In the genomic region with DNA sequence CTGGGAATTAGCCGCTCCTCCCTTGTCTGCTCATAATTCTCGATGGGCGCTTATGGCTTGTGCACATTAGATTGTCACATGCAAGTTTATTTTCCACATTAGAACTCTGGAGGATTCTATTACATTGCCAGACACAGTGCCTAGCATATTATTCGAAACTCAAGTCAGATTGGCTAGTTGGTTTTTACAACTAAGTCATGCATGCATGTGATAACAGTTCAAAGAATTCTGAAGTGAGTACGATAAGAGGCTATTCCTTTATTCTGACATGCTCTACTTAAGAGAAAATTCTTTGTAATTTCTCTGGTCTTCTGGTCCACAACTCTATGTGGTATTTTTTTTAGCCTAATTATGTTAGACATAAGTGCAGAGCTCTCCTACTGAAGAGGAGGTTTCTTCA, we compare ENCODE assay signal across 23 mouse cellular contexts.
DNase-seq lines count a peak whose midpoint lies in the region; ATAC-seq lines count a peak whose summit lies in the region.
"Had no signal": no experiment of that assay in that cellular context is flagged by ENCODE, and none has a peak within 500 bp of the region (broad histone marks: within the 10 kb centered on the region; RNA-seq: fewer than 3 reads in every experiment).

No protein-coding gene starts in this region.

- no peak for DNase-seq in heart, adult 18-20 months
- peak; percentile 19 for DNase-seq in c-Kit-positive CD71-positive TER-119-negative erythroid progenitor cells, embryonic 14.5 days (ENCODE audit: low read depth)
- no peak for DNase-seq in spleen, adult 12 weeks (ENCODE audit: low spot score)
- DNase-seq in hindbrain, embryonic 10.5 days (ENCODE audit: low spot score) = no peak
- no peak for DNase-seq in embryo, embryonic 10 days (ENCODE audit: low spot score)
- DNase-seq: adrenal gland, postnatal 25 days; cerebellum, adult 18-20 months; cerebellum, postnatal 14 days; gastrocnemius, postnatal 10 days; kidney, adult 2 months; kidney, postnatal 10 days; lung, postnatal 10 days; thymus, adult 18-20 months; thymus, postnatal 36 days had no signal

- H3K9ac ChIP-seq in heart, embryonic 13.5 days = no peak overlapping the region
- no peak overlapping the region for H3K9ac ChIP-seq in embryonic facial prominence, embryonic 15.5 days
- H3K9ac ChIP-seq in limb, embryonic 15.5 days = no peak overlapping the region
- H3K9ac ChIP-seq: heart, embryonic 12.5 days; hindbrain, embryonic 13.5 days; liver, embryonic 15.5 days; midbrain, embryonic 12.5 days had no signal

- 76% methylated on average over 5 of the region's 5 CpGs for WGBS in heart, embryonic 13.5 days
- WGBS in embryonic facial prominence, embryonic 15.5 days = 65% methylated on average over 5 of the region's 5 CpGs
- WGBS in limb, embryonic 15.5 days = 55% methylated on average over 5 of the region's 5 CpGs
- 91% methylated on average over 5 of the region's 5 CpGs for WGBS in hindbrain, embryonic 10.5 days

- H3K27ac ChIP-seq in heart, embryonic 13.5 days (replicated peaks) = 0 out of 2 replicates have a peak overlapping the region, but pooled peaks have one; percentile 28
- H3K27ac ChIP-seq in embryonic facial prominence, embryonic 15.5 days (replicated peaks) = 0 out of 2 replicates have a peak overlapping the region, but pooled peaks have one; percentile 34
- H3K27ac ChIP-seq in limb, embryonic 15.5 days = peak overlapping the region; percentile 71
- no peak overlapping the region for H3K27ac ChIP-seq in hindbrain, embryonic 10.5 days
- H3K27ac ChIP-seq: forebrain, embryonic 10.5 days; hindbrain, embryonic 13.5 days; liver, embryonic 15.5 days; midbrain, embryonic 12.5 days had no signal

- peaks cover 22% of the 10 kb centered on the region for H3K4me1 ChIP-seq in heart, embryonic 13.5 days
- H3K4me1 ChIP-seq in embryonic facial prominence, embryonic 15.5 days = peaks cover 13% of the 10 kb centered on the region
- H3K4me1 ChIP-seq in limb, embryonic 15.5 days = peaks cover 6% of the 10 kb centered on the region
- H3K4me1 ChIP-seq in hindbrain, embryonic 10.5 days (replicated peaks) = peaks cover 6% of the 10 kb centered on the region; the same call in 1 of the 2 replicates
- H3K4me1 ChIP-seq: heart, embryonic 12.5 days; liver, embryonic 15.5 days had no signal

- ATAC-seq in heart, embryonic 13.5 days (ENCODE audit: extremely low read depth, insufficient number of reproducible peaks, low FRiP score, low TSS enrichment) = no peak
- ATAC-seq in embryonic facial prominence, embryonic 15.5 days (ENCODE audit: insufficient number of reproducible peaks, low FRiP score, low TSS enrichment, low read depth) = no peak
- ATAC-seq in limb, embryonic 15.5 days (ENCODE audit: insufficient number of reproducible peaks, low FRiP score, low TSS enrichment, low read depth) = no peak
- ATAC-seq: forebrain, embryonic 16.5 days had no signal

- H3K27me3 ChIP-seq in heart, embryonic 13.5 days (replicated peaks) = no peaks in the 10 kb centered on the region
- no peaks in the 10 kb centered on the region for H3K27me3 ChIP-seq in embryonic facial prominence, embryonic 15.5 days
- no peaks in the 10 kb centered on the region for H3K27me3 ChIP-seq in limb, embryonic 15.5 days
- no peaks in the 10 kb centered on the region for H3K27me3 ChIP-seq in hindbrain, embryonic 10.5 days (ENCODE audit: insufficient read depth, poor library complexity, severe bottlenecking)
- H3K27me3 ChIP-seq: heart, embryonic 12.5 days; hindbrain, embryonic 13.5 days; liver, embryonic 15.5 days; midbrain, embryonic 12.5 days had no signal

- no peak overlapping the region for H3K4me2 ChIP-seq in heart, embryonic 13.5 days
- H3K4me2 ChIP-seq in embryonic facial prominence, embryonic 15.5 days (replicated peaks) = no peak overlapping the region
- H3K4me2 ChIP-seq in limb, embryonic 15.5 days = no peak overlapping the region
- H3K4me2 ChIP-seq: heart, embryonic 12.5 days; hindbrain, embryonic 13.5 days; liver, embryonic 15.5 days; midbrain, embryonic 12.5 days had no signal

- H3K9me3 ChIP-seq in heart, embryonic 13.5 days = no peaks in the 10 kb centered on the region
- H3K9me3 ChIP-seq in embryonic facial prominence, embryonic 15.5 days (replicated peaks) = no peaks in the 10 kb centered on the region
- no peaks in the 10 kb centered on the region for H3K9me3 ChIP-seq in limb, embryonic 15.5 days
- H3K9me3 ChIP-seq in hindbrain, embryonic 10.5 days = no peaks in the 10 kb centered on the region
- H3K9me3 ChIP-seq: forebrain, embryonic 10.5 days; heart, embryonic 12.5 days; hindbrain, embryonic 13.5 days; liver, embryonic 15.5 days; midbrain, embryonic 12.5 days had no signal

- no peak overlapping the region for H3K4me3 ChIP-seq in heart, embryonic 13.5 days
- H3K4me3 ChIP-seq in embryonic facial prominence, embryonic 15.5 days (replicated peaks) = no peak overlapping the region
- H3K4me3 ChIP-seq in limb, embryonic 15.5 days = no peak overlapping the region
- no peak overlapping the region for H3K4me3 ChIP-seq in hindbrain, embryonic 10.5 days
- H3K4me3 ChIP-seq: forebrain, embryonic 10.5 days; heart, embryonic 12.5 days; hindbrain, embryonic 13.5 days; liver, embryonic 15.5 days; midbrain, embryonic 12.5 days had no signal

- no peaks in the 10 kb centered on the region for H3K36me3 ChIP-seq in heart, embryonic 13.5 days
- H3K36me3 ChIP-seq in embryonic facial prominence, embryonic 15.5 days = no peaks in the 10 kb centered on the region
- H3K36me3 ChIP-seq in limb, embryonic 15.5 days = no peaks in the 10 kb centered on the region
- no peaks in the 10 kb centered on the region for H3K36me3 ChIP-seq in hindbrain, embryonic 10.5 days
- H3K36me3 ChIP-seq: forebrain, embryonic 10.5 days; heart, embryonic 12.5 days; hindbrain, embryonic 13.5 days; liver, embryonic 15.5 days; midbrain, embryonic 12.5 days had no signal
